Mouse (Mus musculus): ENCODE measurements around the gene Pxmp4.

DNA sequence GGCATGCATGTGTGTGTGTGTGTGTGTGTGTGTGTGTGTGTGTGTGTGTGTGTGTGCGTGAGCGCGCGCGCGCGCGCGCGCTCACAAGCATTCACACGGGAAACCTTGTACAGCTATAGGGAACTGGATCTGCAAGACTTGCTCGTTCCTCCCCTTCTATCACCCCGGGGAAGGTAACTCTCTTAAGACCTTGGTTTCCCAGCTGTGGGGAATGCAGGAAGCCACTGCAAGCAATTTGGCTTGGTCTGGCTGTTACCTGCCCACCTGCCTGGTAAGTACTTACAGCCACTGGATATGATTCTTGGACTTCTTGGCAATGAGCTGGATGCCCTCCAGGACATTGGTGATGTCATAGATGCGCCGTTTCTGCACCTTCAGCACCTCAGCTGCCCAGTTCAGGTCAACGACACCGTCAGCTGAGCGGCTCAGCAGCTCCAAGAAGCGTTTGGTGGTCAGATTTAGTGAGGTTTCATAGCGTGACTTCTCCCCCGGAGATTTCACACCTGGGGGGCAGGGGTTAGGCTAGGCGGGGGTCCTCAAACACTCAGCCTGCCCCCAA, 39.8 kb downstream of the Pxmp4 start:
- TF ChIP-seq CTCF (IDR thresholded peaks at IDR 0.05; ENCODE audit: borderline replicate concordance, insufficient read depth, low read length) (no peak), POLR2A (IDR thresholded peaks at IDR 0.05; ENCODE audit: low read depth, low read length) (no peak)

Data from embryonic fibroblast, embryonic 13.5 days (primary cell).